Mouse (Mus musculus): Measurements from ENCODE around the gene Lrch3. TPM values are rescaled to one million over a fixed set of nuclear protein-coding genes. Genes with fewer than 3 reads are reported as not detected.

Gene Lrch3
- polyA plus RNA-seq, 1 experiment from 2014 or later, result 6.2 TPM

- no peak overlapping the region for H3K4me3 ChIP-seq (replicated peaks)
- H3K27ac ChIP-seq (replicated peaks), result no peak overlapping the region
- H3K4me1 ChIP-seq (replicated peaks), result no peaks in the 10 kb centered on the region
- no peaks in the 10 kb centered on the region for H3K9me3 ChIP-seq (replicated peaks)
- no peak overlapping the region for H3K4me2 ChIP-seq
- no peak overlapping the region for H3K9ac ChIP-seq
- H3K36me3 ChIP-seq (replicated peaks), result peaks cover 30% of the 10 kb centered on the region
- WGBS (ENCODE audit: insufficient replicate concordance), result 75% methylated on average over 2 of the region's 2 CpGs
- no peaks in the 10 kb centered on the region for H3K27me3 ChIP-seq
- no peak for ATAC-seq (ENCODE audit: insufficient read depth)
Observed at GRCm38 (mm10) chr16:32984631-32985030, 70.7 kb downstream of the Lrch3 start.

GRCm38 (mm10) chr16:32992158-32992557 lies 78.3 kb downstream of the Lrch3 start:
- no peak overlapping the region for H3K27ac ChIP-seq (replicated peaks)
- peaks cover 46% of the 10 kb centered on the region for H3K36me3 ChIP-seq (replicated peaks)
- WGBS (ENCODE audit: insufficient replicate concordance), result 70% methylated on average over 5 of the region's 5 CpGs
- no peaks in the 10 kb centered on the region for H3K27me3 ChIP-seq
- no peak overlapping the region for H3K9ac ChIP-seq
- no peak for ATAC-seq (ENCODE audit: insufficient read depth)
- no peaks in the 10 kb centered on the region for H3K4me1 ChIP-seq (replicated peaks)
- H3K9me3 ChIP-seq (replicated peaks), result no peaks in the 10 kb centered on the region
- H3K4me3 ChIP-seq (replicated peaks), result no peak overlapping the region
- no peak overlapping the region for H3K4me2 ChIP-seq

GRCm38 (mm10) chr16:33005216-33005615 lies 91.3 kb downstream of the Lrch3 start:
- Histone ChIP-seq H3K4me3 (replicated peaks) (no peak overlapping the region), H3K9me3 (replicated peaks) (no peaks in the 10 kb centered on the region), H3K4me1 (replicated peaks) (no peaks in the 10 kb centered on the region), H3K9ac (no peak overlapping the region), H3K27ac (replicated peaks) (no peak overlapping the region), H3K27me3 (no peaks in the 10 kb centered on the region), H3K36me3 (replicated peaks) (peaks cover 60% of the 10 kb centered on the region), H3K4me2 (no peak overlapping the region)
- WGBS (ENCODE audit: insufficient replicate concordance), result 70% methylated on average over 9 of the region's 9 CpGs
- ATAC-seq (ENCODE audit: insufficient read depth), result no peak

DNA sequence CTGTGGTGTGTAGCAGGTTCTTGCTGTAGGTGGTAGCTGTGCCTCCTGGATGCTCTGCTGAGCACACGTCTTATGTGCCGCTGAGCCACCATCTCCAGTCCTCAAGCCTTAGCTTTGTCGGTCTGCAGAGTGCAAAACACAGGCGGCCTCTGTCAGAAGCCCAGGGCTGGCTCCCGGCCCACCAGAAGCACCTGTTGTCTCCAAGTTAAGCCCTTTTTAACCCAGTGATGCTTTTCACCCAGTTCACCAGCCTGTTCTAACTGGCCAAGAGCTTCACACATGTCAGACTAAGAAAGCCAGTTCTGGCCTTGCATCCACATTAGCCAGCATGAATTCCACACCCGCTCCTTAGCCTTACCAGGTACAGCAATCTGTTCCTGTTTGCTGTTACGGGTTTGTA lies 93.0 kb downstream of the Lrch3 start:
- Histone ChIP-seq H3K4me1 (replicated peaks) (no peaks in the 10 kb centered on the region), H3K9ac (no peak overlapping the region), H3K9me3 (replicated peaks) (no peaks in the 10 kb centered on the region), H3K4me3 (replicated peaks) (no peak overlapping the region), H3K27me3 (no peaks in the 10 kb centered on the region), H3K27ac (replicated peaks) (no peak overlapping the region), H3K36me3 (replicated peaks) (peaks cover 50% of the 10 kb centered on the region), H3K4me2 (no peak overlapping the region)
- WGBS (ENCODE audit: insufficient replicate concordance), result 84% methylated on average over 7 of the region's 7 CpGs
- ATAC-seq (ENCODE audit: insufficient read depth), result no peak

- peaks cover 55% of the 10 kb centered on the region for H3K36me3 ChIP-seq (replicated peaks)
- 85% methylated on average over 7 of the region's 7 CpGs for WGBS (ENCODE audit: insufficient replicate concordance)
- ATAC-seq (ENCODE audit: insufficient read depth), result no peak
Observed at GRCm38 (mm10) chr16:33007436-33007835, 93.5 kb downstream of the Lrch3 start.

GRCm38 (mm10) chr16:33010166-33010565 lies 96.3 kb downstream of the Lrch3 start:
- no peaks in the 10 kb centered on the region for H3K27me3 ChIP-seq
- H3K4me2 ChIP-seq, result no peak overlapping the region
- H3K4me3 ChIP-seq (replicated peaks), result no peak overlapping the region
- no peak overlapping the region for H3K9ac ChIP-seq
- no peak for ATAC-seq (ENCODE audit: insufficient read depth)
- no peak overlapping the region for H3K27ac ChIP-seq (replicated peaks)
- no peaks in the 10 kb centered on the region for H3K4me1 ChIP-seq (replicated peaks)
- H3K9me3 ChIP-seq (replicated peaks), result no peaks in the 10 kb centered on the region
- peaks cover 69% of the 10 kb centered on the region for H3K36me3 ChIP-seq (replicated peaks)
- 83% methylated on average over 6 of the region's 6 CpGs for WGBS (ENCODE audit: insufficient replicate concordance)

More at GRCm38 (mm10) chr16:33007436-33007835, 93.5 kb downstream of the Lrch3 start:
- H3K27ac ChIP-seq (replicated peaks), result no peak overlapping the region
- H3K4me3 ChIP-seq (replicated peaks), result no peak overlapping the region
- no peaks in the 10 kb centered on the region for H3K27me3 ChIP-seq
- no peaks in the 10 kb centered on the region for H3K4me1 ChIP-seq (replicated peaks)
- no peak overlapping the region for H3K9ac ChIP-seq
- H3K9me3 ChIP-seq (replicated peaks), result no peaks in the 10 kb centered on the region
- no peak overlapping the region for H3K4me2 ChIP-seq

- WGBS (ENCODE audit: insufficient replicate concordance), result 83% methylated on average over 5 of the region's 5 CpGs
Observed at GRCm38 (mm10) chr16:33013801-33014200, 99.9 kb downstream of the Lrch3 start.

GRCm38 (mm10) chr16:33014921-33015320 lies 101.0 kb downstream of the Lrch3 start:
- ATAC-seq (ENCODE audit: insufficient read depth), result no peak
- peaks cover 31% of the 10 kb centered on the region for H3K36me3 ChIP-seq (replicated peaks)
- H3K4me2 ChIP-seq, result no peak overlapping the region
- no peaks in the 10 kb centered on the region; the same call in 1 of the 2 replicates for H3K4me1 ChIP-seq (replicated peaks)
- no peaks in the 10 kb centered on the region for H3K9me3 ChIP-seq (replicated peaks)
- no peak overlapping the region for H3K27ac ChIP-seq (replicated peaks)
- no peaks in the 10 kb centered on the region for H3K27me3 ChIP-seq
- 62% methylated on average over 1 of the region's 1 CpGs for WGBS (ENCODE audit: insufficient replicate concordance)
- H3K4me3 ChIP-seq (replicated peaks), result no peak overlapping the region
- no peak overlapping the region for H3K9ac ChIP-seq

More at GRCm38 (mm10) chr16:33013801-33014200, 99.9 kb downstream of the Lrch3 start:
- Histone ChIP-seq H3K4me1 (replicated peaks) (no peaks in the 10 kb centered on the region; the same call in 1 of the 2 replicates), H3K36me3 (replicated peaks) (peaks cover 42% of the 10 kb centered on the region), H3K27me3 (no peaks in the 10 kb centered on the region), H3K9ac (no peak overlapping the region), H3K9me3 (replicated peaks) (no peaks in the 10 kb centered on the region), H3K4me3 (replicated peaks) (no peak overlapping the region), H3K4me2 (no peak overlapping the region), H3K27ac (replicated peaks) (no peak overlapping the region)
- no peak for ATAC-seq (ENCODE audit: insufficient read depth)

GRCm38 (mm10) chr16:33015396-33015907 lies 101.6 kb downstream of the Lrch3 start:
- H3K9me3 ChIP-seq (replicated peaks), result no peaks in the 10 kb centered on the region
- H3K27me3 ChIP-seq, result no peaks in the 10 kb centered on the region
- H3K4me2 ChIP-seq, result no peak overlapping the region
- no peak for ATAC-seq (ENCODE audit: insufficient read depth)
- no peak overlapping the region for H3K27ac ChIP-seq (replicated peaks)
- H3K9ac ChIP-seq, result no peak overlapping the region
- H3K36me3 ChIP-seq (replicated peaks), result peaks cover 26% of the 10 kb centered on the region
- H3K4me1 ChIP-seq (replicated peaks), result no peaks in the 10 kb centered on the region; the same call in 1 of the 2 replicates
- no peak overlapping the region for H3K4me3 ChIP-seq (replicated peaks)
- WGBS (ENCODE audit: insufficient replicate concordance), result 71% methylated on average over 3 of the region's 3 CpGs

- Histone ChIP-seq H3K9me3 (replicated peaks) (no peaks in the 10 kb centered on the region), H3K4me2 (no peak overlapping the region), H3K36me3 (replicated peaks) (peaks cover 22% of the 10 kb centered on the region), H3K4me3 (replicated peaks) (no peak overlapping the region), H3K27ac (replicated peaks) (no peak overlapping the region), H3K9ac (no peak overlapping the region), H3K27me3 (no peaks in the 10 kb centered on the region), H3K4me1 (replicated peaks) (no peaks in the 10 kb centered on the region; the same call in 1 of the 2 replicates)
- ATAC-seq (ENCODE audit: insufficient read depth), result no peak
- whole genome bisulfite sequencing (ENCODE audit: insufficient replicate concordance), result 67% methylated on average over 2 of the region's 2 CpGs
Observed at GRCm38 (mm10) chr16:33015986-33016385, 102.1 kb downstream of the Lrch3 start.

DNA sequence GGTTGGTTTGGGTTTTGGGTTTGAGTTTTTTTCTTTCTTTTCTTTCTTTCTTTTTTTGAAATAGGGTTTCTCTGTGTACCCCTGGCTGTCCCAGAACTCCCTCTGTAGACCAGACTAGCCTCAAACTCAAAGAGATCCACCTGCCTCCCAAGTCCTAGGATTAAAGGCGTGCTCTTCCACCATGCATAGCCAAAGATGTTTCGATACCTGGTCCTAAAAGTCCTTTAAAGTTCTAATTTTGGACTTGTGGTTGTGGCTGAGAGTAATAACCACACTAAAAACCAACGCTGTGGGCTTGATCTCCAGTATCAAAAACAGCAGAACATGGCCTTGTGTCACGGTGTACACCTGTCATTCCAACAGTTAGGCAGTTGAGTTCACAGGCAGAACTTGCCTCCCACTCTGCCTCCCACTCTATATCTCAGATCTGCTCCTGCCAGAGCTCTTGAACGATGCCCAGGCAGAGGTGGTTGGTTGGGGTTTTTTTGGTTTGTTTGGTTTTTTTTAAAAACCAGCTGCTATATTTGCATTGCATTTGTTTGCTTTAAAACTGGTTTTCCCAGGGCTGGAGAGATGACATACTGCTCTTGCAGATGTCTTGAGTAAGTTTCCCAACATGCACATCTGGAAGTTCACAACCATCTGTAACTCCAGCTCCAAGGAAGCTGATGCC lies 103.9 kb downstream of the Lrch3 start:
- H3K9me3 ChIP-seq (replicated peaks), result no peaks in the 10 kb centered on the region
- peaks cover 14% of the 10 kb centered on the region for H3K36me3 ChIP-seq (replicated peaks)
- no peak for ATAC-seq (ENCODE audit: insufficient read depth)
- H3K27me3 ChIP-seq, result no peaks in the 10 kb centered on the region
- no peak overlapping the region for H3K4me2 ChIP-seq
- no peak overlapping the region for H3K9ac ChIP-seq
- WGBS (ENCODE audit: insufficient replicate concordance), result 61% methylated on average over 5 of the region's 5 CpGs
- H3K4me1 ChIP-seq (replicated peaks), result no peaks in the 10 kb centered on the region; the same call in 1 of the 2 replicates
- H3K27ac ChIP-seq (replicated peaks), result no peak overlapping the region
- no peak overlapping the region for H3K4me3 ChIP-seq (replicated peaks)

Data from liver, embryonic 15.5 days (tissue).